Mouse (Mus musculus): Measurements from ENCODE around the gene Cfap61. TPM values are rescaled to one million over a fixed set of nuclear protein-coding genes. Genes with fewer than 3 reads are reported as not detected.
A peak's percentile ranks its signal among the peaks of the same experiment; 100 is the strongest.

Cfap61 gene
- polyA plus RNA-seq, 1 experiment from 2014 or later: 2.7 TPM

GRCm38 (mm10) chr2:146239196-146239747, 304.7 kb downstream of the Cfap61 start:
- no peak for ATAC-seq (ENCODE audit: low FRiP score)
- Histone ChIP-seq H3K36me3 (0 out of 2 replicates have a peak, but pooled peaks cover 3% of the 10 kb centered on the region), H3K4me2 (no peak overlapping the region), H3K27ac (replicated peaks) (no peak overlapping the region), H3K4me3 (replicated peaks) (no peak overlapping the region), H3K4me1 (no peaks in the 10 kb centered on the region), H3K9me3 (replicated peaks) (no peaks in the 10 kb centered on the region), H3K9ac (replicated peaks) (no peak overlapping the region), H3K27me3 (replicated peaks) (no peaks in the 10 kb centered on the region)
- WGBS: 91% methylated on average over 4 of the region's 4 CpGs

- no peak overlapping the region for H3K4me3 ChIP-seq (replicated peaks)
- H3K27ac ChIP-seq (replicated peaks): no peak overlapping the region
- H3K36me3 ChIP-seq: peaks cover 7% of the 10 kb centered on the region; the same call in 1 of the 2 replicates
- no peaks in the 10 kb centered on the region for H3K9me3 ChIP-seq (replicated peaks)
- no peak for ATAC-seq (ENCODE audit: low FRiP score)
- no peaks in the 10 kb centered on the region for H3K27me3 ChIP-seq (replicated peaks)
- H3K9ac ChIP-seq (replicated peaks): no peak overlapping the region
- H3K4me1 ChIP-seq: no peaks in the 10 kb centered on the region
- no peak overlapping the region for H3K4me2 ChIP-seq
- WGBS: 98% methylated on average over 2 of the region's 2 CpGs
These were observed 309.5 kb downstream of the Cfap61 start for GRCm38 (mm10) chr2:146244049-146244448.

- WGBS: 37% methylated on average over 7 of the region's 7 CpGs
- no peak overlapping the region for H3K4me3 ChIP-seq (replicated peaks)
- no peak overlapping the region for H3K9ac ChIP-seq (replicated peaks)
- peaks cover 7% of the 10 kb centered on the region; the same call in 1 of the 2 replicates for H3K36me3 ChIP-seq
- no peaks in the 10 kb centered on the region for H3K27me3 ChIP-seq (replicated peaks)
- no peak overlapping the region for H3K27ac ChIP-seq (replicated peaks)
- no peak for ATAC-seq (ENCODE audit: low FRiP score)
- no peaks in the 10 kb centered on the region for H3K4me1 ChIP-seq
- H3K9me3 ChIP-seq (replicated peaks): no peaks in the 10 kb centered on the region
- H3K4me2 ChIP-seq: no peak overlapping the region
These were observed 310.8 kb downstream of the Cfap61 start for GRCm38 (mm10) chr2:146245401-146245800.

- WGBS: 87% methylated on average over 4 of the region's 4 CpGs
- no peak for ATAC-seq (ENCODE audit: low FRiP score)
These were observed 312.0 kb downstream of the Cfap61 start for GRCm38 (mm10) chr2:146246409-146247075.

GRCm38 (mm10) chr2:146247576-146247975, 313.0 kb downstream of the Cfap61 start:
- H3K9me3 ChIP-seq (replicated peaks): no peaks in the 10 kb centered on the region
- ATAC-seq (ENCODE audit: low FRiP score): no peak
- peaks cover 7% of the 10 kb centered on the region; the same call in 1 of the 2 replicates for H3K36me3 ChIP-seq
- no peak overlapping the region for H3K27ac ChIP-seq (replicated peaks)
- no peaks in the 10 kb centered on the region for H3K27me3 ChIP-seq (replicated peaks)
- no peak overlapping the region for H3K4me3 ChIP-seq (replicated peaks)
- no peak overlapping the region for H3K4me2 ChIP-seq
- 69% methylated on average over 6 of the region's 6 CpGs for WGBS
- H3K4me1 ChIP-seq: no peaks in the 10 kb centered on the region
- no peak overlapping the region for H3K9ac ChIP-seq (replicated peaks)

More at GRCm38 (mm10) chr2:146246409-146247075, 312.0 kb downstream of the Cfap61 start:
- Histone ChIP-seq H3K4me2 (no peak overlapping the region), H3K9ac (replicated peaks) (no peak overlapping the region), H3K36me3 (peaks cover 7% of the 10 kb centered on the region; the same call in 1 of the 2 replicates), H3K27ac (replicated peaks) (no peak overlapping the region), H3K27me3 (replicated peaks) (no peaks in the 10 kb centered on the region), H3K4me3 (replicated peaks) (no peak overlapping the region), H3K9me3 (replicated peaks) (no peaks in the 10 kb centered on the region), H3K4me1 (no peaks in the 10 kb centered on the region)

GRCm38 (mm10) chr2:146249033-146249432, 314.4 kb downstream of the Cfap61 start:
- Histone ChIP-seq H3K9me3 (replicated peaks) (no peaks in the 10 kb centered on the region), H3K4me3 (replicated peaks) (no peak overlapping the region), H3K36me3 (peaks cover 6% of the 10 kb centered on the region; the same call in 1 of the 2 replicates), H3K9ac (replicated peaks) (no peak overlapping the region), H3K4me1 (no peaks in the 10 kb centered on the region), H3K4me2 (no peak overlapping the region), H3K27ac (replicated peaks) (no peak overlapping the region), H3K27me3 (replicated peaks) (no peaks in the 10 kb centered on the region)
- WGBS: 52% methylated on average over 7 of the region's 7 CpGs
- no peak for ATAC-seq (ENCODE audit: low FRiP score)

- Histone ChIP-seq H3K4me1 (no peaks in the 10 kb centered on the region), H3K27ac (replicated peaks) (no peak overlapping the region)
These were observed 315.8 kb downstream of the Cfap61 start for GRCm38 (mm10) chr2:146250236-146250904.

GRCm38 (mm10) chr2:146254387-146254786, 319.8 kb downstream of the Cfap61 start:
- no peak for ATAC-seq (ENCODE audit: low FRiP score)
- H3K9ac ChIP-seq (replicated peaks): no peak overlapping the region
- no peak overlapping the region for H3K4me3 ChIP-seq (replicated peaks)
- H3K36me3 ChIP-seq: no peaks in the 10 kb centered on the region
- no peak overlapping the region for H3K27ac ChIP-seq (replicated peaks)
- H3K4me2 ChIP-seq: no peak overlapping the region
- H3K9me3 ChIP-seq (replicated peaks): no peaks in the 10 kb centered on the region
- WGBS: 96% methylated on average over 1 of the region's 1 CpGs
- H3K27me3 ChIP-seq (replicated peaks): 0 out of 2 replicates have a peak, but pooled peaks cover 6% of the 10 kb centered on the region
- H3K4me1 ChIP-seq: peaks cover 8% of the 10 kb centered on the region

More at GRCm38 (mm10) chr2:146250236-146250904, 315.8 kb downstream of the Cfap61 start:
- no peak overlapping the region for H3K4me3 ChIP-seq (replicated peaks)
- WGBS: 57% methylated on average over 6 of the region's 6 CpGs
- H3K9me3 ChIP-seq (replicated peaks): no peaks in the 10 kb centered on the region
- H3K9ac ChIP-seq (replicated peaks): no peak overlapping the region
- H3K27me3 ChIP-seq (replicated peaks): no peaks in the 10 kb centered on the region
- H3K4me2 ChIP-seq: no peak overlapping the region
- no peaks in the 10 kb centered on the region for H3K36me3 ChIP-seq
- no peak for ATAC-seq (ENCODE audit: low FRiP score)

GRCm38 (mm10) chr2:146255636-146256035, 321.1 kb downstream of the Cfap61 start:
- no peak overlapping the region for H3K4me3 ChIP-seq (replicated peaks)
- no peak overlapping the region for H3K4me2 ChIP-seq
- H3K9ac ChIP-seq (replicated peaks): no peak overlapping the region
- peaks cover 18% of the 10 kb centered on the region for H3K4me1 ChIP-seq
- H3K9me3 ChIP-seq (replicated peaks): no peaks in the 10 kb centered on the region
- H3K36me3 ChIP-seq: no peaks in the 10 kb centered on the region
- no peak for ATAC-seq (ENCODE audit: low FRiP score)
- H3K27ac ChIP-seq (replicated peaks): no peak overlapping the region
- H3K27me3 ChIP-seq (replicated peaks): 0 out of 2 replicates have a peak, but pooled peaks cover 6% of the 10 kb centered on the region

GRCm38 (mm10) chr2:146256321-146256875, 321.8 kb downstream of the Cfap61 start:
- H3K9me3 ChIP-seq (replicated peaks): no peaks in the 10 kb centered on the region
- 0 out of 2 replicates have a peak, but pooled peaks cover 6% of the 10 kb centered on the region for H3K27me3 ChIP-seq (replicated peaks)
- no peak overlapping the region for H3K9ac ChIP-seq (replicated peaks)
- no peak overlapping the region for H3K27ac ChIP-seq (replicated peaks)
- 64% methylated on average over 3 of the region's 3 CpGs for WGBS
- peak; percentile 54; the same call in 1 of the 2 replicates for ATAC-seq (ENCODE audit: low FRiP score)
- no peak overlapping the region for H3K4me2 ChIP-seq
- H3K36me3 ChIP-seq: no peaks in the 10 kb centered on the region
- no peak overlapping the region for H3K4me3 ChIP-seq (replicated peaks)
- H3K4me1 ChIP-seq: peaks cover 25% of the 10 kb centered on the region

- H3K27ac ChIP-seq (replicated peaks): no peak overlapping the region
- ATAC-seq (ENCODE audit: low FRiP score): no peak
- no peak overlapping the region for H3K4me2 ChIP-seq
- no peaks in the 10 kb centered on the region for H3K36me3 ChIP-seq
- H3K9ac ChIP-seq (replicated peaks): no peak overlapping the region
- H3K27me3 ChIP-seq (replicated peaks): 0 out of 2 replicates have a peak, but pooled peaks cover 6% of the 10 kb centered on the region
- H3K4me3 ChIP-seq (replicated peaks): no peak overlapping the region
- H3K4me1 ChIP-seq: peaks cover 31% of the 10 kb centered on the region
- H3K9me3 ChIP-seq (replicated peaks): no peaks in the 10 kb centered on the region
- 29% methylated on average over 3 of the region's 3 CpGs for WGBS
These were observed 322.5 kb downstream of the Cfap61 start for GRCm38 (mm10) chr2:146257037-146257436.
